Mouse (Mus musculus) kidney, postnatal 0 days (tissue): ENCODE measurements at regions not wholly inside any gene's neighbourhood (a gene's known extent, or its start where the extent isn't known, plus 50 kb on each side); places are given as distances from the start of the nearest gene placed in this dataset.
A peak's percentile ranks its signal among the peaks of the same experiment; 100 is the strongest.

Experiments used
- ATAC-seq: fragments of 200-750 bp; cut with Nextera tagmentation; replicated peaks from 2 replicates; pipeline ENCODE4 v1.8.0; 2017; ENCODE audit warnings: low read depth, moderate number of reproducible peaks, moderate TSS enrichment, moderate library complexity; ENCODE audit not compliant: low FRiP score
- DNase-seq: peaks from one replicate; pipeline ENCODE4 v3.0.0-alpha.2; 2016; ENCODE audit warnings: low spot score
- H3K27ac ChIP-seq: fragments of 300-500 bp; sonication (generic); 2 replicates; pipeline ENCODE4 v1.5.1; 2014; ENCODE audit warnings: mild to moderate bottlenecking
- H3K27me3 ChIP-seq: fragments of 300-500 bp; sonication (generic); 2 replicates; pipeline ENCODE4 v1.6.1; 2014; ENCODE audit warnings: low read length, mixed read lengths; ENCODE audit not compliant: insufficient read depth
- H3K36me3 ChIP-seq: fragments of 300-500 bp; sonication (generic); 2 replicates; pipeline ENCODE4 v1.6.1; 2014; ENCODE audit warnings: low read length, mixed read lengths; ENCODE audit not compliant: insufficient read depth
- H3K4me1 ChIP-seq: fragments of 300-500 bp; sonication (generic); replicated peaks from 2 replicates; pipeline ENCODE4 v1.6.1; 2014; ENCODE audit warnings: antibody characterized with exemption, low read length, mixed read lengths; ENCODE audit not compliant: insufficient read depth
- H3K4me2 ChIP-seq: fragments of 300-500 bp; sonication (generic); 2 replicates; pipeline ENCODE4 v1.6.1; 2014; ENCODE audit warnings: mild to moderate bottlenecking, low read length, moderate library complexity, mixed read lengths
- H3K4me3 ChIP-seq: fragments of 300-500 bp; sonication (generic); replicated peaks from 2 replicates; pipeline ENCODE4 v1.5.1; 2014; ENCODE audit warnings: low read depth, low read length
- H3K9ac ChIP-seq: fragments of 300-500 bp; sonication (generic); 2 replicates; pipeline ENCODE4 v1.6.1; 2014; ENCODE audit warnings: low read depth, low read length
- H3K9me3 ChIP-seq: fragments of 300-500 bp; sonication (generic); replicated peaks from 2 replicates; pipeline ENCODE4 v1.6.1; 2016; ENCODE audit warnings: low read length, inconsistent platforms, mixed read lengths
- CTCF ChIP-seq: IDR thresholded peaks from 2 replicates; pipeline ENCODE4 v1.5.1; 2016; ENCODE audit warnings: antibody characterized with exemption, low read depth, mild to moderate bottlenecking, moderate library complexity
- WGBS: fragments of 180-500 bp; shearing (Covaris S2); extraction: QIAGEN DNeasy Blood & Tissue Kit; methylation state at CpG from one replicate; pipeline ENCODE4 v1.1.7; 2014; 5-methylcytosine and 5-hydroxymethylcytosine counted together

GRCm38 (mm10) chr11:111445764-111446163, 379.8 kb downstream of the Kcnj2 start:
- WGBS: 5% methylated on average over 4 of the region's 4 CpGs
- no peak overlapping the region for H3K4me2 ChIP-seq
- no peak for ATAC-seq
- no peaks in the 10 kb centered on the region for H3K9me3 ChIP-seq
- no peaks in the 10 kb centered on the region for H3K27me3 ChIP-seq
- no peak overlapping the region for H3K9ac ChIP-seq
- DNase-seq: peak; percentile 83
- no peak overlapping the region for H3K27ac ChIP-seq
- peak; percentile 82 for TF ChIP-seq CTCF
- H3K4me3 ChIP-seq: no peak overlapping the region
- H3K36me3 ChIP-seq: no peaks in the 10 kb centered on the region
- H3K4me1 ChIP-seq: no peaks in the 10 kb centered on the region

- H3K27me3 ChIP-seq: no peaks in the 10 kb centered on the region
- no peaks in the 10 kb centered on the region for H3K4me1 ChIP-seq
- H3K4me2 ChIP-seq: no peak overlapping the region
- no peaks in the 10 kb centered on the region for H3K36me3 ChIP-seq
- no peak for TF ChIP-seq CTCF
- H3K27ac ChIP-seq: no peak overlapping the region
- no peak overlapping the region for H3K4me3 ChIP-seq
- no peak for ATAC-seq
- H3K9me3 ChIP-seq: no peaks in the 10 kb centered on the region
- DNase-seq: no peak
- whole genome bisulfite sequencing: 66% methylated on average over 3 of the region's 3 CpGs
- H3K9ac ChIP-seq: no peak overlapping the region
These were observed 385.0 kb downstream of the Kcnj2 start for GRCm38 (mm10) chr11:111450811-111451494.

GRCm38 (mm10) chr11:111460046-111460445, 394.1 kb downstream of the Kcnj2 start:
- H3K27me3 ChIP-seq: no peaks in the 10 kb centered on the region
- 82% methylated on average over 10 of the region's 10 CpGs for WGBS
- ATAC-seq: no peak
- no peak overlapping the region for H3K9ac ChIP-seq
- H3K27ac ChIP-seq: no peak overlapping the region
- H3K4me2 ChIP-seq: no peak overlapping the region
- H3K4me1 ChIP-seq: no peaks in the 10 kb centered on the region
- H3K4me3 ChIP-seq: no peak overlapping the region
- no peaks in the 10 kb centered on the region for H3K36me3 ChIP-seq
- no peak for TF ChIP-seq CTCF
- no peak for DNase-seq
- no peaks in the 10 kb centered on the region for H3K9me3 ChIP-seq

GRCm38 (mm10) chr11:111484981-111485380, 419.0 kb downstream of the Kcnj2 start:
- ATAC-seq: no peak
- H3K27ac ChIP-seq: no peak overlapping the region
- WGBS: 68% methylated on average over 6 of the region's 6 CpGs
- no peaks in the 10 kb centered on the region for H3K36me3 ChIP-seq
- no peaks in the 10 kb centered on the region for H3K9me3 ChIP-seq
- H3K4me3 ChIP-seq: no peak overlapping the region
- DNase-seq: no peak
- H3K9ac ChIP-seq: no peak overlapping the region
- no peak for TF ChIP-seq CTCF
- H3K4me2 ChIP-seq: no peak overlapping the region
- H3K27me3 ChIP-seq: no peaks in the 10 kb centered on the region
- H3K4me1 ChIP-seq: no peaks in the 10 kb centered on the region

GRCm38 (mm10) chr11:111512471-111512870, 446.5 kb downstream of the Kcnj2 start:
- no peak overlapping the region for H3K9ac ChIP-seq
- DNase-seq: no peak
- WGBS: 72% methylated on average over 4 of the region's 4 CpGs

GRCm38 (mm10) chr11:111522716-111523115, 456.8 kb downstream of the Kcnj2 start:
- 72% methylated on average over 8 of the region's 8 CpGs for WGBS
- DNase-seq: no peak
- TF ChIP-seq CTCF: no peak
- no peak overlapping the region for H3K4me2 ChIP-seq
- no peaks in the 10 kb centered on the region for H3K27me3 ChIP-seq
- ATAC-seq: no peak
- H3K9ac ChIP-seq: no peak overlapping the region
- no peaks in the 10 kb centered on the region for H3K4me1 ChIP-seq
- no peak overlapping the region for H3K27ac ChIP-seq
- no peaks in the 10 kb centered on the region for H3K36me3 ChIP-seq
- H3K9me3 ChIP-seq: no peaks in the 10 kb centered on the region
- no peak overlapping the region for H3K4me3 ChIP-seq

More at GRCm38 (mm10) chr11:111512471-111512870, 446.5 kb downstream of the Kcnj2 start:
- ATAC-seq: no peak
- Histone ChIP-seq H3K27me3 (no peaks in the 10 kb centered on the region), H3K4me1 (no peaks in the 10 kb centered on the region), H3K9me3 (no peaks in the 10 kb centered on the region), H3K4me2 (no peak overlapping the region), H3K4me3 (no peak overlapping the region), H3K27ac (no peak overlapping the region), H3K36me3 (no peaks in the 10 kb centered on the region)
- TF ChIP-seq CTCF: no peak

GRCm38 (mm10) chr11:111523465-111523864, 457.5 kb downstream of the Kcnj2 start:
- DNase-seq (no peak), ATAC-seq (no peak)
- Histone ChIP-seq H3K4me1 (no peaks in the 10 kb centered on the region), H3K27me3 (no peaks in the 10 kb centered on the region), H3K9me3 (no peaks in the 10 kb centered on the region), H3K4me2 (no peak overlapping the region), H3K27ac (no peak overlapping the region), H3K9ac (no peak overlapping the region), H3K4me3 (no peak overlapping the region), H3K36me3 (no peaks in the 10 kb centered on the region)
- TF ChIP-seq CTCF: peak; percentile 66
- WGBS: 63% methylated on average over 8 of the region's 8 CpGs
